Mouse (Mus musculus): ENCODE measurements around the gene Cdr1.

The Cdr1 gene

GRCm38 (mm10) chrX:61185458-61185857, at the start of gene Cdr1:
TSS of gene Cdr1 (minus strand) at chrX:61185558.
- DNase-seq (ENCODE audit: low spot score) = no peak

- no peak for DNase-seq (ENCODE audit: low spot score)
These were observed 511 bp upstream of the Cdr1 start for GRCm38 (mm10) chrX:61185869-61186268.

- no peak for DNase-seq (ENCODE audit: low spot score)
These were observed 18.8 kb downstream of the Cdr1 start for GRCm38 (mm10) chrX:61166519-61166918.

- no peak for DNase-seq (ENCODE audit: low spot score)
These were observed 24.1 kb downstream of the Cdr1 start for GRCm38 (mm10) chrX:61161249-61161648.

- DNase-seq (ENCODE audit: low spot score) = no peak
These were observed 30.6 kb downstream of the Cdr1 start for GRCm38 (mm10) chrX:61154657-61155256.

- DNase-seq (ENCODE audit: low spot score) = no peak
These were observed 31.1 kb downstream of the Cdr1 start for GRCm38 (mm10) chrX:61154246-61154645.

- no peak for DNase-seq (ENCODE audit: low spot score)
These were observed 38.8 kb downstream of the Cdr1 start for GRCm38 (mm10) chrX:61146569-61146968.

- no peak for DNase-seq (ENCODE audit: low spot score)
These were observed 39.9 kb downstream of the Cdr1 start for GRCm38 (mm10) chrX:61145416-61145815.

- DNase-seq (ENCODE audit: low spot score) = no peak
These were observed 50.8 kb downstream of the Cdr1 start for GRCm38 (mm10) chrX:61134592-61134991.
